27 mouse cellular contexts compared by ENCODE assay signal in genomic region chr3:53151607-53152006, GRCm38 (mm10).
DNase-seq lines count a peak whose midpoint lies in the region; ATAC-seq and TF ChIP-seq lines count a peak whose summit lies in the region.
"Had no signal": no experiment of that assay in that cellular context is flagged by ENCODE, and none has a peak within 500 bp of the region (broad histone marks: within the 10 kb centered on the region; RNA-seq: fewer than 3 reads in every experiment).

No protein-coding gene starts in this region.

- no peaks in the 10 kb centered on the region for H3K4me1 ChIP-seq in midbrain, embryonic 10.5 days
- no peaks in the 10 kb centered on the region for H3K4me1 ChIP-seq in midbrain, embryonic 14.5 days (ENCODE audit: control insufficient read depth, insufficient read depth, low read length)
- no peaks in the 10 kb centered on the region; a peak in 1 of 4 replicates for H3K4me1 ChIP-seq in ES-E14 (ENCODE audit: control insufficient read depth in 2 of 2, insufficient read depth in 2 of 2, low read length in 2 of 2, poor library complexity in 1 of 2)
- H3K4me1 ChIP-seq: embryonic facial prominence, embryonic 12.5 days; embryonic facial prominence, embryonic 15.5 days; hindbrain, embryonic 12.5 days; intestine, embryonic 15.5 days had no signal

- peak; percentile 53 for DNase-seq in heart, adult 11 months
- no peak for DNase-seq in heart, postnatal 4 days
- DNase-seq in midbrain, embryonic 10.5 days (ENCODE audit: low spot score), result no peak
- DNase-seq in midbrain, embryonic 14.5 days, result no peak
- no peak for DNase-seq in ES-E14 (ENCODE audit: low read depth, low spot score)
- no peak for DNase-seq in kidney, postnatal 25 days
- DNase-seq: adrenal gland, adult 2 months; adrenal gland, postnatal 14 days; cerebellum, adult 8-10 months; cerebellum, postnatal 10 days; cerebellum, postnatal 36 days; forebrain, postnatal 0 days; gastrocnemius, adult 2 months; gastrocnemius, postnatal 14 days; heart, adult 18-20 months; heart, postnatal 10 days; heart, postnatal 36 days; kidney, adult 11 months had no signal

- H3K9ac ChIP-seq in midbrain, embryonic 14.5 days (replicated peaks; ENCODE audit: low read length), result no peak overlapping the region
- H3K9ac ChIP-seq in ES-E14 (ENCODE audit: insufficient read depth, low read depth, low read length, poor library complexity, severe bottlenecking), result no peak overlapping the region
- H3K9ac ChIP-seq: embryonic facial prominence, embryonic 12.5 days; embryonic facial prominence, embryonic 15.5 days; forebrain, postnatal 0 days; heart, embryonic 12.5 days; heart, embryonic 15.5 days; hindbrain, embryonic 12.5 days; intestine, embryonic 15.5 days had no signal

- H3K27me3 ChIP-seq in midbrain, embryonic 10.5 days (ENCODE audit: low read depth, poor library complexity, severe bottlenecking), result no peaks in the 10 kb centered on the region
- H3K27me3 ChIP-seq in midbrain, embryonic 14.5 days (ENCODE audit: control insufficient read depth, insufficient read depth, low read length), result no peaks in the 10 kb centered on the region
- H3K27me3 ChIP-seq: CH12.LX; embryonic facial prominence, embryonic 12.5 days; embryonic facial prominence, embryonic 15.5 days; heart, embryonic 12.5 days; heart, embryonic 15.5 days; hindbrain, embryonic 12.5 days; intestine, embryonic 15.5 days had no signal

- peak overlapping the region; percentile 57 for H3K27ac ChIP-seq in midbrain, embryonic 10.5 days (replicated peaks)
- H3K27ac ChIP-seq in midbrain, embryonic 14.5 days (replicated peaks; ENCODE audit: low read depth, low read length), result no peak overlapping the region
- 0 out of 2 replicates have a peak overlapping the region, but pooled peaks have one; percentile 19 for H3K27ac ChIP-seq in ES-E14 (ENCODE audit: insufficient read depth, low read depth, low read length, poor library complexity, severe bottlenecking)
- H3K27ac ChIP-seq: embryonic facial prominence, embryonic 12.5 days; embryonic facial prominence, embryonic 15.5 days; gastrocnemius, adult 2 months; heart, embryonic 15.5 days; hindbrain, embryonic 12.5 days; intestine, embryonic 15.5 days had no signal

- no peak for ATAC-seq in midbrain, embryonic 14.5 days (ENCODE audit: low FRiP score, low TSS enrichment)
- ATAC-seq: forebrain, embryonic 14.5 days; forebrain, postnatal 0 days; hindbrain, embryonic 16.5 days; intestine, embryonic 15.5 days had no signal

- no peak overlapping the region for H3K4me2 ChIP-seq in midbrain, embryonic 14.5 days (ENCODE audit: low read length)
- H3K4me2 ChIP-seq: embryonic facial prominence, embryonic 12.5 days; embryonic facial prominence, embryonic 15.5 days; heart, embryonic 12.5 days; heart, embryonic 15.5 days; hindbrain, embryonic 12.5 days; intestine, embryonic 15.5 days had no signal

- in situ Hi-C loops in ES-E14 (cut with MboI; ENCODE audit: low sequenced_read_pairs in 2 of 2, unreplicated experiment in 2 of 2), result no loop called here

- H3K36me3 ChIP-seq in midbrain, embryonic 10.5 days, result no peaks in the 10 kb centered on the region
- no peaks in the 10 kb centered on the region for H3K36me3 ChIP-seq in midbrain, embryonic 14.5 days (ENCODE audit: control insufficient read depth, insufficient read depth, low read length)
- H3K36me3 ChIP-seq in ES-E14 (ENCODE audit: control insufficient read depth, insufficient read depth, low read length, poor library complexity, severe bottlenecking), result no peaks in the 10 kb centered on the region
- H3K36me3 ChIP-seq: embryonic facial prominence, embryonic 12.5 days; embryonic facial prominence, embryonic 15.5 days; hindbrain, embryonic 12.5 days; intestine, embryonic 15.5 days had no signal

- WGBS in midbrain, embryonic 10.5 days, result 77% methylated on average over 1 of the region's 1 CpGs
- 63% methylated on average over 1 of the region's 1 CpGs for WGBS in midbrain, embryonic 14.5 days

- no peak overlapping the region for H3K4me3 ChIP-seq in midbrain, embryonic 10.5 days
- H3K4me3 ChIP-seq in midbrain, embryonic 14.5 days (replicated peaks; ENCODE audit: low read depth, low read length), result no peak overlapping the region
- no peak overlapping the region for H3K4me3 ChIP-seq in ES-E14 (ENCODE audit: insufficient read depth in 1 of 2, low read depth in 1 of 2, low read length in 2 of 2, poor library complexity in 1 of 2, severe bottlenecking in 1 of 2)
- H3K4me3 ChIP-seq: embryonic facial prominence, embryonic 12.5 days; embryonic facial prominence, embryonic 15.5 days; gastrocnemius, adult 2 months; heart, embryonic 12.5 days; heart, embryonic 15.5 days; hindbrain, embryonic 12.5 days; intestine, embryonic 15.5 days had no signal

- peaks cover 12% of the 10 kb centered on the region for H3K9me3 ChIP-seq in midbrain, embryonic 10.5 days (replicated peaks)
- H3K9me3 ChIP-seq in midbrain, embryonic 14.5 days (ENCODE audit: control insufficient read depth, low read length), result peaks cover 10% of the 10 kb centered on the region; the same call in 1 of the 2 replicates
- no peaks in the 10 kb centered on the region for H3K9me3 ChIP-seq in ES-E14 (ENCODE audit: control insufficient read depth, insufficient read depth, low read depth, low read length)
- H3K9me3 ChIP-seq: embryonic facial prominence, embryonic 12.5 days; embryonic facial prominence, embryonic 15.5 days; intestine, embryonic 15.5 days had no signal

TF ChIP-seq in ES-E14, 5 proteins besides CTCF, POLR2A, EP300 and RAD21:
- no peak for TF ChIP-seq ZC3H11A (IDR thresholded peaks at IDR 0.05; ENCODE audit: borderline replicate concordance, low read depth, low read length)
- TF ChIP-seq HCFC1 (IDR thresholded peaks at IDR 0.05; ENCODE audit: borderline replicate concordance, insufficient read depth, low read length), result no peak
- TF ChIP-seq MAFK (IDR thresholded peaks at IDR 0.05; ENCODE audit: insufficient read depth, low read depth, low read length), result no peak
- TF ChIP-seq ZNF384 (IDR thresholded peaks at IDR 0.05; ENCODE audit: low read depth, low read length), result no peak
- no peak for TF ChIP-seq CHD2 (IDR thresholded peaks at IDR 0.05; ENCODE audit: low read depth, low read length)
